Mouse (Mus musculus) testis, adult 2 months (tissue): Measurements from ENCODE around the gene Prkn.

Source experiments
- CTCF ChIP-seq: fragments of 200-500 bp; IDR thresholded peaks from 2 replicates; pipeline ENCODE4 v1.5.1; 2012; ENCODE audit warnings: low read depth, mild to moderate bottlenecking, inconsistent platforms, low read length, moderate library complexity; ENCODE audit not compliant: control insufficient read depth, insufficient read depth, insufficient replicate concordance
- POLR2A ChIP-seq: fragments of 200-500 bp; IDR thresholded peaks from 2 replicates; pipeline ENCODE4 v1.6.1; 2012; ENCODE audit warnings: low read depth, mild to moderate bottlenecking, inconsistent platforms, low read length, moderate library complexity; ENCODE audit not compliant: control insufficient read depth

- TF ChIP-seq CTCF (no peak), POLR2A (no peak)
Measured at GRCm38 (mm10) chr17:11663437-11663836, 823.3 kb downstream of the Prkn start.
